Mouse (Mus musculus) macrophage (primary cell): Measurements from ENCODE around the gene Exoc6b. TPM values are rescaled to one million over a fixed set of nuclear protein-coding genes. Genes with fewer than 3 reads are reported as not detected.

ENCODE experiments used
- H3K27ac ChIP-seq: fragments of 350-480 bp; formaldehyde crosslinking; 2 replicates; pipeline ENCODE4 v1.9.0; 2021
- H3K36me3 ChIP-seq: fragments of 350-480 bp; formaldehyde crosslinking; 2 replicates; pipeline ENCODE4 v1.9.0; 2021; ENCODE audit errors: inconsistent target
- H3K4me3 ChIP-seq: fragments of 350-480 bp; formaldehyde crosslinking; 2 replicates; pipeline ENCODE4 v1.9.0; 2021; ENCODE audit errors: inconsistent target
- H3K79me2 ChIP-seq: fragments of 350-480 bp; formaldehyde crosslinking; 2 replicates; pipeline ENCODE4 v1.9.0; 2021; ENCODE audit errors: inconsistent target
- WGBS: methylation state at CpG from one replicate; pipeline ENCODE4 v1.1.7; 2026; ENCODE audit warnings: inconsistent platforms; ENCODE audit not compliant: missing documents; 5-methylcytosine and 5-hydroxymethylcytosine counted together
- polyA plus RNA-seq: library from polyadenylated mRNA; stranded (reverse); fragments of 250-400 nt; gene quantifications from 3 replicates; pipeline ENCODE4 v1.2.4, GENCODE M21; 2018; ENCODE audit warnings: inconsistent platforms

Exoc6b gene
- polyA plus RNA-seq, 1 experiment from 2014 or later = 16.1 TPM

DNA sequence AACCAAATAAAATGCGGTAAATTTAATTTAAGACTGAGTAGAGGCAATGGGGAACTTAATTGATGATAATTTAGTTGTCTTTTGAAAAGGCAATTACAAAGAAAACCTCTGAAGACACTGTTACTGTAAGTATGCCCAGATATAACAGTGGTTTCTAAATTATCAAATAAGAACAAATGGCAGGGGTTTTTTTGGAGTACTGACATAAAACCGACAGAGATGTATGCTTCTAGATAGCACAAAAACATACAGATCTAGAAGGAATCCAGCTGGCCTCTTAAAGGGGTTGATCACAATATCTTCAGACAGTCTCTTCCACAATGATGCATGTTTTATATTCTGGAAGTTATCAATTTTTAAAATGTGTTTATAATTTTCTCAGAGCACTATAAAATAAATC, 123.2 kb downstream of the Exoc6b start:
- Histone ChIP-seq H3K27ac (no peak overlapping the region), H3K79me2 (no peaks in the 10 kb centered on the region), H3K36me3 (no peaks in the 10 kb centered on the region), H3K4me3 (no peak overlapping the region)
- WGBS = 90% methylated on average over 2 of the region's 2 CpGs

- 87% methylated on average over 11 of the region's 11 CpGs for WGBS
- H3K36me3 ChIP-seq = no peaks in the 10 kb centered on the region
- H3K27ac ChIP-seq = no peak overlapping the region
- H3K4me3 ChIP-seq = no peak overlapping the region
- no peaks in the 10 kb centered on the region for H3K79me2 ChIP-seq
These were observed 136.1 kb downstream of the Exoc6b start for GRCm38 (mm10) chr6:84932953-84933921.

DNA sequence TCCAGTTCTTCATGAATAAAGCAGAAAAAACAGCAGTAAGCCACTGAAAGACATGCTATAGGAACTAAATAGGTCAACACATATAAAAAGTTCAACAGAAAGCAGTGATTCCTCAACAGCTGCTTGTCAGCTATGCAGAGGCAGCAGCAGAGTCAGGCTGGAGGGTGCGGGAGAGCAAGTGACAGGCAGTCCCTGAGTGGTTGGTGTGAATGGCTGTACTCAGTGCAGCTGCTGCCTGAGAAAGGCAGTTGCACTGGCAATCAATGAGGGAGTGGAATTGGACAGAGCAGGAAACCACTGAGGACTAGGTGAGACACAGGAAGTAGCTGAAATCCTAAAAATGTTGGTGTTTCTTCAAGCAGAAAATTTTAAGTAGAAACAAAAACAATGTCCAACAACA, 138.3 kb downstream of the Exoc6b start:
- H3K27ac ChIP-seq = no peak overlapping the region
- no peak overlapping the region for H3K4me3 ChIP-seq
- 63% methylated on average over 1 of the region's 1 CpGs for WGBS
- no peaks in the 10 kb centered on the region for H3K36me3 ChIP-seq
- no peaks in the 10 kb centered on the region for H3K79me2 ChIP-seq

GRCm38 (mm10) chr6:84926066-84926465, 143.2 kb downstream of the Exoc6b start:
- Histone ChIP-seq H3K27ac (no peak overlapping the region), H3K79me2 (no peaks in the 10 kb centered on the region), H3K36me3 (no peaks in the 10 kb centered on the region), H3K4me3 (no peak overlapping the region)
- WGBS = 88% methylated on average over 3 of the region's 3 CpGs

DNA sequence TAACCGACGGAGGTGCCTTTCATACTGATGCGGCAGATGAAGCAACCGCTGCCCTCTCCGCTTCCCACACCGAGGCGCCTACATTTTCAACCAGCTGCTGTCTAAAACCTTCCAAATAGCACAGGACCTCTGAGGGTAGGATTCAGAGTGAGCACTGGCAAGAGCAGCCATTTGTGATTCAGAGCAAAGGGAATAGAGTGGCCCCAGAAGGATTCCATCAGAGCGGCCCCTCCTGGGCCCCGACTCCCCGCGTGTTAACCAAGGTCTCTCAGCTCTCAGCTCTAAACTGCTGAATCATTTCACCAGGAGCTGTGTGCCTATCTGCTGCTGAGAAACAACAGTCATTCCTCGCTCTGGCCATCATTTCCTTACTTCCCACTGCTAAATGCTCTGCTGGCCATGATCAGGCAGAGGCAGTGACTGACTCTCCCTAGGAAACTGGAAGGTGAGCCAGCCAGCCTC, 145.5 kb downstream of the Exoc6b start:
- WGBS = 49% methylated on average over 12 of the region's 12 CpGs
- H3K27ac ChIP-seq = no peak overlapping the region
- no peaks in the 10 kb centered on the region for H3K79me2 ChIP-seq
- no peaks in the 10 kb centered on the region for H3K36me3 ChIP-seq
- no peak overlapping the region for H3K4me3 ChIP-seq

- no peaks in the 10 kb centered on the region for H3K79me2 ChIP-seq
- 9% methylated on average over 2 of the region's 2 CpGs for WGBS
- H3K36me3 ChIP-seq = no peaks in the 10 kb centered on the region
These were observed 153.0 kb downstream of the Exoc6b start for GRCm38 (mm10) chr6:84916291-84916690.

DNA sequence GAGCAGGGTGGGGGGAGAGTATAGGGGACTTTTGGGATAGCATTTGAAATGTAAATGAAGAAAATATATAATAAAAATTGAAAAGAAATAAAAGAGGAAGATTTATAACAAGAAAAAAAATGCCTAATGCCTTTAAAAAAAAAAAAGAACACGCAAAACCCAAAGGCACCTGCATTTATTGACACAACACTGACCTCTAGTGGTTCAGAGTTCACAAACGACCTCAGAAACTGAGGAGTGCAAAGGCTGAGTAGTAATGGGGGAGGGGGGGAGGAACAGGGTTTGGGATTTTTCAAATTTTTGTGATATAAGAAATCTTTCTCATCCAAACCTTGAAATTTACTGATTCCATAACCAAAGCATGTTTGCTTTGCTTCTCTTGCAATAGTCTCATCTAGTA, 156.9 kb downstream of the Exoc6b start:
- no peak overlapping the region for H3K27ac ChIP-seq
- 0% methylated on average over 2 of the region's 2 CpGs for WGBS
- no peak overlapping the region for H3K4me3 ChIP-seq
- no peaks in the 10 kb centered on the region for H3K36me3 ChIP-seq
- no peaks in the 10 kb centered on the region for H3K79me2 ChIP-seq

More at GRCm38 (mm10) chr6:84916291-84916690, 153.0 kb downstream of the Exoc6b start:
- Histone ChIP-seq H3K4me3 (no peak overlapping the region), H3K27ac (no peak overlapping the region)

DNA sequence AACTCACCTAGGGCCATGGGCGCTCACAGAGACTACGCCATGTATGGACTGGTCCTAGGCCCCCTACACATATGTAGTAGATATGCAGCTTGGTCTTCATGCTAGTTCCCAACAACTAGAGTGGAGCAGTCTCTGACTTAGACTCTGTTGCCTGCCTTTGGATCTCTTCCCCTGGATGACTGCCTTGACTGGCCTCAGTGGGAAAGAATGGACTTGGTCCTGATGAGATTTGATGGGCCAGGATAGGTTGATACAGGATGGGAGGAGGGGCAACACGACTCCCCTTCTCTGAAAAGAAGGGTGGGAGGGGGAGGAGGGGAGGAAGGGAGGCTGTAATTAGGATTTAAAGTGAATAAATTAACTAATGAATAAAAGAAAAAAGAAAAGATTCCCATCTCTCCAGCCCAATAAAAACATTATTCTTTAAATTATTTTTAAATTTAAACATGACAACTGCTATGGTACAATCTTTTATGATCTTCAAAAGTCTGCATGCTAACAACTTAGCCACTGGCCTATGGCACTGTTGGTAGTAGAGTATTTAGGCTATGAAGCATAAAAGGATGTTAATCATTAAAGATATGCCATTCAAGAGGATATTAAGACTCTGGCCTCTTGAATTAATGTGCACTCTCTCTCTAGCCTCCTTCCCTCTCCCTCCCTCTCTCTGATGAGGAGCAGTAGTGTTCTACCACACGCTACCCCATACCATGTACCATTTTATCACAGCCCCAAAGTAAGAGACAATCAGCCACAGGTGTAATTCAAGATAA, 170.1 kb downstream of the Exoc6b start:
- Histone ChIP-seq H3K27ac (no peak overlapping the region), H3K36me3 (no peaks in the 10 kb centered on the region), H3K79me2 (no peaks in the 10 kb centered on the region), H3K4me3 (no peak overlapping the region)
- 89% methylated on average over 3 of the region's 4 CpGs for WGBS

DNA sequence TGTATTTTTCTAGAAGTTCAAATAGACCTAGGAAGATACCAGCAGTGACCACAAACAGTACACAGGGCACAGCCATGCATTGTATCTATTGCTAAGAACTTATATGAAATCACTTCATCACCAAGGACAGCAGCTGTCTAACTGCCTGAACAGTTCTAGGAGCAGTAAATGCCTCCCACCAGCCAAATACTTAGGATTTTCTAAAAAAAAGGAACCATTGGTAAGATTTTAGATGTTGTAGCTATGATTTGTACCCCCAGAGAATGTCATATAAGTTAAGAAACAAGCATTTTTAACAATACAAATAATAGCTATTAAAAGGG, 175.6 kb downstream of the Exoc6b start:
- no peak overlapping the region for H3K27ac ChIP-seq
- no peak overlapping the region for H3K4me3 ChIP-seq
- H3K79me2 ChIP-seq = no peaks in the 10 kb centered on the region
- H3K36me3 ChIP-seq = no peaks in the 10 kb centered on the region

DNA sequence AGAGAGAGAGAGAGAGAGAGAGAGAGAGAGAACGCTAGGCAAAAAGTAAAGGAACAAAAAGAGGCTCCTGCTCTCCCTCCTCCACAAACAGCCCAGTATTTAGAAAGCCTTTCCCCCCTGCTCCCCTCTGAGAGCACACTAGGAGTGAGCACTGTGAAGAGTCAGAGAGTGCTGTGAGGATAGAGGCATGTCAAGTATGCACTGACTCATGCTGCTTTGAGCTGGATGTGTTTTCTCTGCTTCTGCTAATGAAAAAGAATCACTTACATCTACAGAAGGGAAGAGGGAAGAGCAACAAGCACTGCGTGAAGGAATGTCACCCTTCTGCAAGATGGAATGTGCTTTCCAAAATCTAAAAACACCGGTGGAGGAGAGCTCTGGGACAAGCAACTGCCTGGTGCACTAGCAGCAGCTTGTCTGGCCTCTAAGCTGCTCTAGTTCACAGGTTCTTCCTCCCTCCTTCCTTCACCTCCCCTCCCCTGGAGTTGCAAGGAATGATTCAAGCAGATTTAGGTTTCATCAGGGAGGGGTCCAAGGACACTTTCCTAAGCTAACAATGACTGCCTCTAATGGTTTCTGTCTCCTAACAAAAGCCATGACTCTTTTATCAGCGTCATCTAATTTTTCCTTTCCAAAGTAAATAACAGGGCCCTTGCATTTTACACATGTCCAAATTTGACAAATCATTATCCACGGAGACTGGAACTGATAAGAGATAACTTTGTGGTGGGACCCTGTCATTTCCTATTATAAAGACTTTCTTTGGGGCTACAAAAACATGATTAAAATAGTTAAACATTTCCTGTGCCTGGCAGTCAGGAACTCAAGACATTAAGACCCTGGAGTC, 176.2 kb downstream of the Exoc6b start:
- no peak overlapping the region for H3K4me3 ChIP-seq
- H3K27ac ChIP-seq = no peak overlapping the region
- H3K36me3 ChIP-seq = no peaks in the 10 kb centered on the region
- no peaks in the 10 kb centered on the region for H3K79me2 ChIP-seq
- WGBS = 57% methylated on average over 4 of the region's 5 CpGs

GRCm38 (mm10) chr6:84886551-84886950, 182.8 kb downstream of the Exoc6b start:
- H3K79me2 ChIP-seq = no peaks in the 10 kb centered on the region
- 93% methylated on average over 3 of the region's 3 CpGs for WGBS
- no peaks in the 10 kb centered on the region for H3K36me3 ChIP-seq
- H3K4me3 ChIP-seq = no peak overlapping the region
- H3K27ac ChIP-seq = no peak overlapping the region

DNA sequence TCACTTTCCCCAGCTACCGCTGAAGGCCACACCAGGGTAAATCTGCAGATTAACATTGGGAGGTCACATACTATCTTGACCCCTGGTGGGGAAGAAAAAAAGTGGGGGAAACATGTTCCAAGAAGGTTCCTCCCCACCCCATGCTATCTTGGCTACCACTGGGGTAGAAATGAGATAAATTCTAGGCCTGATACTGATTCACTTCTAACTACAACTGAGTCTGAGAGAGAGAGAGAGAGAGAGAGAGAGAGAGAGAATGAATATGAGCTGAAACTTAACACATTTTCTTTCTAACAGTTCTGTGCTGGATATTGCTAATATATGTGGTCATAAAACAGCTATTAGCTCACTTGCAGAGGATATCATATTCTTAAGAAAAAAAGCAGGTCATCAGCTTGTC, 184.2 kb downstream of the Exoc6b start:
- no peak overlapping the region for H3K4me3 ChIP-seq
- no peak overlapping the region for H3K27ac ChIP-seq
- H3K36me3 ChIP-seq = no peaks in the 10 kb centered on the region
- 100% methylated on average over 1 of the region's 1 CpGs for WGBS
- no peaks in the 10 kb centered on the region for H3K79me2 ChIP-seq

DNA sequence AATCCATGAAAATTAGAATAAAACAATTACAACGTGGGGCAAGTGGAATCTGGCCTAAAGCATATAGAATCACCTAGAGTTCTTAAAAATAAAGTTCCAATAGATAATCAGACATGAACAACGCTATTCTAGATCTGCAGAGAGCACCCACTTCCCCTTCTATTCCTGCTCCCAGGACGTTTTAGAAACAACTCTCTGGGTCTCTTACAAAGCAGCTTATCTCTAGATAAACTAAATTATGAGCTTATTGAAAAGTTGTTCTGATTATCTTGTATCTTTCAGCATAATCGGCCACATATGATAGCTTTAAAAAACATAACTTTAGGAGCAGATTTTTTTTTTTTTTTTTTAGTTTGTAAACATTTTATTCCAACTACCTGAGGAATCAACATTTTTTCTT, 185.6 kb downstream of the Exoc6b start:
- Histone ChIP-seq H3K27ac (no peak overlapping the region), H3K36me3 (no peaks in the 10 kb centered on the region), H3K79me2 (no peaks in the 10 kb centered on the region), H3K4me3 (no peak overlapping the region)
- 28% methylated on average over 4 of the region's 4 CpGs for WGBS

GRCm38 (mm10) chr6:84882663-84883517, 186.4 kb downstream of the Exoc6b start:
- H3K79me2 ChIP-seq = no peaks in the 10 kb centered on the region
- WGBS = 57% methylated on average over 14 of the region's 14 CpGs
- no peaks in the 10 kb centered on the region for H3K36me3 ChIP-seq
- no peak overlapping the region for H3K4me3 ChIP-seq
- no peak overlapping the region for H3K27ac ChIP-seq
